Mouse (Mus musculus) natural killer cell, adult 2 months (primary cell): ENCODE measurements around the gene Cables2.

Experiments used
- DNase-seq, 2 experiments: peaks; one replicate each; pipeline ENCODE4 v3.0.0; 2022; ENCODE audit warnings: low spot score in 2 of 2

Gene Cables2

GRCm38 (mm10) chr2:180225762-180226378, 47.4 kb downstream of the Cables2 start, which contains the start of gene Lama5:
TSS of gene Lama5 (minus strand) at chr2:180225859.
- DNase-seq: no peak

- no peak for DNase-seq
Observed at GRCm38 (mm10) chr2:180225044-180225761, 48.1 kb downstream of the Cables2 start.

- DNase-seq: no peak
Observed at GRCm38 (mm10) chr2:180224647-180225043, 48.7 kb downstream of the Cables2 start.

- DNase-seq: no peak
Observed at GRCm38 (mm10) chr2:180222250-180222649, 51.0 kb downstream of the Cables2 start.

- no peak for DNase-seq
Observed at GRCm38 (mm10) chr2:180221051-180221450, 52.2 kb downstream of the Cables2 start.

- DNase-seq: no peak
Observed at GRCm38 (mm10) chr2:180220165-180220564, 53.1 kb downstream of the Cables2 start.

- no peak for DNase-seq
Observed at GRCm38 (mm10) chr2:180219145-180219943, 54.0 kb downstream of the Cables2 start.

- DNase-seq: no peak
Observed at GRCm38 (mm10) chr2:180218677-180219076, 54.6 kb downstream of the Cables2 start.

- no peak for DNase-seq
Observed at GRCm38 (mm10) chr2:180218241-180218640, 55.1 kb downstream of the Cables2 start.

GRCm38 (mm10) chr2:180217587-180217986, 55.7 kb downstream of the Cables2 start:
- DNase-seq: no peak

GRCm38 (mm10) chr2:180216921-180217320, 56.4 kb downstream of the Cables2 start:
- DNase-seq: no peak

GRCm38 (mm10) chr2:180215951-180216350, 57.3 kb downstream of the Cables2 start:
- no peak for DNase-seq

GRCm38 (mm10) chr2:180215011-180215461, 58.3 kb downstream of the Cables2 start:
- DNase-seq: no peak

- no peak for DNase-seq
Observed at GRCm38 (mm10) chr2:180214352-180214978, 58.8 kb downstream of the Cables2 start.

GRCm38 (mm10) chr2:180212255-180212654, 61.0 kb downstream of the Cables2 start:
- no peak for DNase-seq

GRCm38 (mm10) chr2:180208976-180209375, 64.3 kb downstream of the Cables2 start:
- DNase-seq: no peak
